Mouse (Mus musculus) neural tube, embryonic 14.5 days (tissue): ENCODE measurements at regions not wholly inside any gene's neighbourhood (a gene's known extent, or its start where the extent isn't known, plus 50 kb on each side); places are given as distances from the start of the nearest gene placed in this dataset.

ENCODE experiments used
- ATAC-seq: fragments of 200-750 bp; cut with Nextera tagmentation; 2 replicates; pipeline ENCODE4 v1.8.0; 2017; ENCODE audit warnings: low read depth, mild to moderate bottlenecking, moderate TSS enrichment, moderate library complexity
- H3K27ac ChIP-seq: fragments of 300-500 bp; sonication (generic); 2 replicates; pipeline ENCODE4 v1.5.1; 2014; ENCODE audit warnings: low read depth, mild to moderate bottlenecking, control low read depth, low read length, moderate library complexity, mixed read lengths
- H3K27me3 ChIP-seq: fragments of 300-500 bp; sonication (generic); 2 replicates; pipeline ENCODE4 v1.6.1; 2014; ENCODE audit warnings: low read length; ENCODE audit not compliant: control insufficient read depth, insufficient read depth
- H3K36me3 ChIP-seq: fragments of 300-500 bp; sonication (generic); 2 replicates; pipeline ENCODE4 v1.6.1; 2014; ENCODE audit warnings: low read length, mixed read lengths; ENCODE audit not compliant: control insufficient read depth, insufficient read depth
- H3K4me1 ChIP-seq: fragments of 300-500 bp; sonication (generic); 2 replicates; pipeline ENCODE4 v1.6.1; 2014; ENCODE audit warnings: low read length; ENCODE audit not compliant: control insufficient read depth, insufficient read depth
- H3K4me2 ChIP-seq: fragments of 300-500 bp; sonication (generic); 2 replicates; pipeline ENCODE4 v1.6.1; 2014; ENCODE audit warnings: mild to moderate bottlenecking, low read depth, low read length, control low read depth
- H3K4me3 ChIP-seq: fragments of 300-500 bp; sonication (generic); 2 replicates; pipeline ENCODE4 v1.5.1; 2014; ENCODE audit warnings: low read depth, low read length, control low read depth, mixed read lengths
- H3K9ac ChIP-seq: fragments of 300-500 bp; sonication (generic); replicated peaks from 2 replicates; pipeline ENCODE4 v1.6.1; 2014; ENCODE audit warnings: low read depth, mild to moderate bottlenecking, control low read depth, low read length, mixed read lengths
- H3K9me3 ChIP-seq: fragments of 300-500 bp; sonication (generic); 2 replicates; pipeline ENCODE4 v1.6.1; 2016; ENCODE audit warnings: low read length; ENCODE audit not compliant: control insufficient read depth
- WGBS: fragments of 180-500 bp; shearing (Covaris S2); extraction: QIAGEN DNeasy Blood & Tissue Kit; methylation state at CpG from one replicate; pipeline ENCODE4 v1.1.7; 2014; 5-methylcytosine and 5-hydroxymethylcytosine counted together

GRCm38 (mm10) chr5:35221451-35222305 lies 56.4 kb upstream of the Adra2c start:
- ATAC-seq: no peak
- H3K27me3 ChIP-seq: no peaks in the 10 kb centered on the region
- H3K36me3 ChIP-seq: no peaks in the 10 kb centered on the region
- H3K4me1 ChIP-seq: no peaks in the 10 kb centered on the region
- H3K9me3 ChIP-seq: no peaks in the 10 kb centered on the region
- no peak overlapping the region for H3K27ac ChIP-seq
- H3K4me3 ChIP-seq: no peak overlapping the region
- WGBS: 85% methylated on average over 4 of the region's 4 CpGs
- H3K4me2 ChIP-seq: no peak overlapping the region
- no peak overlapping the region for H3K9ac ChIP-seq

GRCm38 (mm10) chr5:35216271-35216670 lies 61.8 kb upstream of the Adra2c start:
- no peaks in the 10 kb centered on the region for H3K27me3 ChIP-seq
- no peaks in the 10 kb centered on the region for H3K36me3 ChIP-seq
- no peak overlapping the region for H3K4me3 ChIP-seq
- 55% methylated on average over 2 of the region's 2 CpGs for WGBS
- no peaks in the 10 kb centered on the region for H3K4me1 ChIP-seq
- H3K9ac ChIP-seq: no peak overlapping the region
- no peak overlapping the region for H3K4me2 ChIP-seq
- H3K27ac ChIP-seq: no peak overlapping the region
- ATAC-seq: no peak
- no peaks in the 10 kb centered on the region for H3K9me3 ChIP-seq

GRCm38 (mm10) chr5:35215480-35216195 lies 62.5 kb upstream of the Adra2c start:
- ATAC-seq: peak; percentile 69
- WGBS: 53% methylated on average over 11 of the region's 11 CpGs
- no peaks in the 10 kb centered on the region for H3K27me3 ChIP-seq
- no peak overlapping the region for H3K9ac ChIP-seq
- H3K9me3 ChIP-seq: no peaks in the 10 kb centered on the region
- no peak overlapping the region for H3K4me3 ChIP-seq
- no peak overlapping the region for H3K4me2 ChIP-seq
- no peaks in the 10 kb centered on the region for H3K36me3 ChIP-seq
- no peaks in the 10 kb centered on the region for H3K4me1 ChIP-seq
- H3K27ac ChIP-seq: no peak overlapping the region

- Histone ChIP-seq H3K4me1 (no peaks in the 10 kb centered on the region), H3K4me2 (no peak overlapping the region), H3K9ac (no peak overlapping the region), H3K9me3 (no peaks in the 10 kb centered on the region), H3K36me3 (no peaks in the 10 kb centered on the region), H3K27me3 (no peaks in the 10 kb centered on the region), H3K27ac (no peak overlapping the region), H3K4me3 (no peak overlapping the region)
- WGBS: 84% methylated on average over 11 of the region's 11 CpGs
- no peak for ATAC-seq
These were observed 63.1 kb upstream of the Adra2c start for GRCm38 (mm10) chr5:35215007-35215406.

GRCm38 (mm10) chr5:35209348-35209747 lies 68.8 kb upstream of the Adra2c start:
- H3K9me3 ChIP-seq: no peaks in the 10 kb centered on the region
- 73% methylated on average over 1 of the region's 1 CpGs for WGBS
- no peaks in the 10 kb centered on the region for H3K27me3 ChIP-seq
- no peak overlapping the region for H3K9ac ChIP-seq
- no peak for ATAC-seq
- H3K27ac ChIP-seq: no peak overlapping the region
- no peaks in the 10 kb centered on the region for H3K36me3 ChIP-seq
- no peaks in the 10 kb centered on the region for H3K4me1 ChIP-seq
- no peak overlapping the region for H3K4me3 ChIP-seq
- no peak overlapping the region for H3K4me2 ChIP-seq

GRCm38 (mm10) chr5:35204049-35204448 lies 74.1 kb upstream of the Adra2c start:
- ATAC-seq: no peak
- 93% methylated on average over 6 of the region's 6 CpGs for WGBS
- no peak overlapping the region for H3K4me2 ChIP-seq

GRCm38 (mm10) chr5:35198468-35198867 lies 79.7 kb upstream of the Adra2c start:
- Histone ChIP-seq H3K9me3 (no peaks in the 10 kb centered on the region), H3K4me2 (no peak overlapping the region), H3K36me3 (no peaks in the 10 kb centered on the region), H3K9ac (no peak overlapping the region), H3K27me3 (no peaks in the 10 kb centered on the region), H3K27ac (no peak overlapping the region), H3K4me3 (no peak overlapping the region), H3K4me1 (no peaks in the 10 kb centered on the region)
- 40% methylated on average over 5 of the region's 5 CpGs for WGBS
- ATAC-seq: no peak

More at GRCm38 (mm10) chr5:35204049-35204448, 74.1 kb upstream of the Adra2c start:
- Histone ChIP-seq H3K36me3 (no peaks in the 10 kb centered on the region), H3K9ac (no peak overlapping the region), H3K9me3 (no peaks in the 10 kb centered on the region), H3K4me3 (no peak overlapping the region), H3K4me1 (no peaks in the 10 kb centered on the region), H3K27ac (no peak overlapping the region), H3K27me3 (no peaks in the 10 kb centered on the region)

GRCm38 (mm10) chr5:35189113-35189797 lies 83.7 kb upstream of the Lrpap1 start:
- H3K36me3 ChIP-seq: no peaks in the 10 kb centered on the region
- no peaks in the 10 kb centered on the region for H3K4me1 ChIP-seq
- H3K27ac ChIP-seq: no peak overlapping the region
- H3K4me3 ChIP-seq: no peak overlapping the region
- 56% methylated on average over 12 of the region's 12 CpGs for WGBS
- no peak overlapping the region for H3K9ac ChIP-seq
- no peaks in the 10 kb centered on the region for H3K27me3 ChIP-seq
- H3K4me2 ChIP-seq: no peak overlapping the region
- no peaks in the 10 kb centered on the region for H3K9me3 ChIP-seq
- ATAC-seq: peak; percentile 83

- no peak overlapping the region for H3K9ac ChIP-seq
- H3K27me3 ChIP-seq: no peaks in the 10 kb centered on the region
- no peak overlapping the region for H3K4me3 ChIP-seq
- H3K9me3 ChIP-seq: no peaks in the 10 kb centered on the region
- H3K27ac ChIP-seq: no peak overlapping the region
- H3K4me2 ChIP-seq: no peak overlapping the region
- 71% methylated on average over 3 of the region's 3 CpGs for WGBS
- no peak for ATAC-seq
- H3K36me3 ChIP-seq: no peaks in the 10 kb centered on the region
- H3K4me1 ChIP-seq: no peaks in the 10 kb centered on the region
These were observed 80.3 kb upstream of the Lrpap1 start for GRCm38 (mm10) chr5:35185826-35186225.
